Mouse (Mus musculus) heart, adult 2 months (tissue): ENCODE results near the gene Exoc7.

Experiments used
- CTCF ChIP-seq: fragments of 200-600 bp; IDR thresholded peaks from 2 replicates; pipeline ENCODE4 v1.8.1; 2022; ENCODE audit warnings: antibody characterized with exemption, mild to moderate bottlenecking, moderate library complexity
- POLR2A ChIP-seq: fragments of 200-500 bp; IDR thresholded peaks from 2 replicates; pipeline ENCODE4 v1.6.1; 2011; ENCODE audit warnings: mild to moderate bottlenecking, low read depth, low read length, control low read depth; ENCODE audit not compliant: insufficient read depth

DNA sequence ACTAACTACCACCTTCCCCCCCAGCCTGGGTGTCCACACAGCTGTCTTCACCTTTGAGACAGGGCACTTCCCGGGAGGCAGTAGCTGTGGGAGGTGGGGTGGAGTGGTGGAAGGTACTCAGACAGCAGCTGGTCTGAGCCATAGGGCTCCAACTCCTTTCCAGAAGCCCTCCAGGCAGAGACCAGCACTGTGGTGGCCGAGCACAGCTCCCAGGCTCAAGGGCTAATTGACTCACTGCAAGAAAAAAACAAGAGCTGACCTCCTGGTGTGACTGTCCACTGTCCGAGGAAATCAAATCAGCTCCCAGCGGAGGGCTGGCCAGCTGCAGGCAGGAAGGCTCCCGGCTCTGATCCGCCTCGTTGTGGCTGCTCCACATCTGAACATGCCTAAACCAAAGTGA, 67.2 kb downstream of the Exoc7 start:
- TF ChIP-seq CTCF (no peak), POLR2A (no peak)
